In the genomic region with DNA sequence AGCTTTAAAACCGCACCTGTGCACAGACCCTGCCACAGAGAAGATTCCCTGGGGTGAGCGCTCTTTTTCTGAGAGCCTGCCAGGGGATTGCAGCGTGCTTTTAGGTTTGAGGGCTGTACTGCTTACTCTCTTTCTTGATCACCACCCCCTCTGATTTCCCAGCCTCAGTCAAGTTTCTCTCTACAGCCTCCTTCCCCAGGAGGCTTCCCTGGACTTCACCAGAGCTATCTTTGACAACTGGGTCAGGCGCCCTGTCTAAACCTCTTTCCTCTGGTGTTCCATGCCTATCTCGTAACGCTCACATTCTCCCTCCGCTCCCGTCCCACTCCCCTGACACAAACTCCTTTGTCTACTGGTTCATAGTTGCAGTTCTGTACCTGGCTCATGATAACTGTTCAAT, we compare ENCODE assay signal across 22 mouse cellular contexts. TPM values are rescaled to one million over a fixed set of nuclear protein-coding genes. Genes with fewer than 3 reads are reported as not detected.
DNase-seq lines count a peak whose midpoint lies in the region; ATAC-seq lines count a peak whose summit lies in the region.
"Had no signal": no experiment of that assay in that cellular context is flagged by ENCODE, and none has a peak within 500 bp of the region (broad histone marks: within the 10 kb centered on the region; RNA-seq: fewer than 3 reads in every experiment).

No protein-coding gene starts in this region.

- peak; percentile 74 for DNase-seq in heart, adult 11 months
- DNase-seq in urinary bladder, postnatal 10 days (ENCODE audit: low spot score) = peak; percentile 5
- DNase-seq in urinary bladder, adult 2 months (ENCODE audit: low spot score) = no peak
- DNase-seq in thymus, postnatal 0 days (ENCODE audit: low spot score) = no peak
- DNase-seq: adrenal gland, adult 8-10 months; adrenal gland, postnatal 14 days; adrenal gland, postnatal 36 days; cerebellum, adult 11-12 months; cerebellum, adult 2 months; cerebellum, adult 9-10 months; cerebellum, postnatal 10 days; cerebellum, postnatal 25 days had no signal

- H3K9ac ChIP-seq in heart, embryonic 12.5 days = no peak overlapping the region
- H3K9ac ChIP-seq: embryonic facial prominence, embryonic 12.5 days; forebrain, embryonic 12.5 days had no signal

- 44% methylated on average over 8 of the region's 8 CpGs for WGBS in heart, embryonic 12.5 days

- no peaks in the 10 kb centered on the region for H3K27me3 ChIP-seq in heart, embryonic 12.5 days (replicated peaks)
- H3K27me3 ChIP-seq: embryonic facial prominence, embryonic 12.5 days had no signal

- H3K4me1 ChIP-seq in heart, embryonic 12.5 days (replicated peaks) = peaks cover 13% of the 10 kb centered on the region; the same call in 1 of the 2 replicates
- H3K4me1 ChIP-seq: forebrain, embryonic 12.5 days had no signal

- no peak overlapping the region for H3K4me3 ChIP-seq in heart, embryonic 12.5 days
- H3K4me3 ChIP-seq: embryonic facial prominence, embryonic 10.5 days; embryonic facial prominence, embryonic 12.5 days; forebrain, embryonic 12.5 days had no signal

- H3K9me3 ChIP-seq in heart, embryonic 12.5 days (replicated peaks) = no peaks in the 10 kb centered on the region
- H3K9me3 ChIP-seq: embryonic facial prominence, embryonic 10.5 days; embryonic facial prominence, embryonic 12.5 days; forebrain, embryonic 12.5 days had no signal

- H3K36me3 ChIP-seq in heart, embryonic 12.5 days = no peaks in the 10 kb centered on the region
- H3K36me3 ChIP-seq: embryonic facial prominence, embryonic 10.5 days; embryonic facial prominence, embryonic 12.5 days; forebrain, embryonic 12.5 days; G1E had no signal

- ATAC-seq in heart, embryonic 12.5 days (ENCODE audit: insufficient number of reproducible peaks, low FRiP score) = no peak
- ATAC-seq: activated CD4-positive, CD25-positive, alpha-beta regulatory T cell, adult 4 months; forebrain, embryonic 14.5 days; forebrain, embryonic 16.5 days; Patski had no signal

- H3K4me2 ChIP-seq in heart, embryonic 12.5 days = no peak overlapping the region
- H3K4me2 ChIP-seq: embryonic facial prominence, embryonic 12.5 days; forebrain, embryonic 12.5 days had no signal

- no peak overlapping the region for H3K27ac ChIP-seq in heart, embryonic 12.5 days (ENCODE audit: poor library complexity, severe bottlenecking)
- H3K27ac ChIP-seq: embryonic facial prominence, embryonic 10.5 days; embryonic facial prominence, embryonic 12.5 days; forebrain, embryonic 12.5 days had no signal

RNA-seq across cellular contexts. Expression of a gene that starts 5.1 kb away (rescaled TPM):
- 24.0 and 25.4 TPM in 2 replicates for polyA plus RNA-seq in heart, embryonic 12.5 days (2016; fragmentation: Nextera tagmentation; extraction: Ambion mirVana)
- 21.2 and 21.9 TPM in 2 replicates for polyA plus RNA-seq in urinary bladder, adult 2 months (2012; rRNA removed)
- 0.83 and 0.90 TPM in 2 replicates for polyA plus RNA-seq in thymus, postnatal 0 days (2015; fragmentation: Nextera tagmentation; extraction: Ambion mirVana)
- polyA plus RNA-seq: activated CD4-positive, CD25-positive, alpha-beta regulatory T cell, adult 4 months; G1E had no signal

RNA-seq across cellular contexts. Expression of a gene that starts 45.6 kb away (rescaled TPM):
- not detected in 2 replicates for polyA plus RNA-seq in heart, embryonic 12.5 days (2016; fragmentation: Nextera tagmentation; extraction: Ambion mirVana)
- polyA plus RNA-seq in urinary bladder, adult 2 months (2012; rRNA removed) = not detected in 2 replicates
- polyA plus RNA-seq in thymus, postnatal 0 days (2015; fragmentation: Nextera tagmentation; extraction: Ambion mirVana) = 0.38 and 0.49 TPM in 2 replicates
- polyA plus RNA-seq: C2C12; cerebellum, adult 2 months; embryonic facial prominence, embryonic 10.5 days; embryonic facial prominence, embryonic 12.5 days; forebrain, embryonic 12.5 days; forebrain, embryonic 14.5 days; forebrain, embryonic 16.5 days; G1E; Patski had no signal

Comparison
In these comparisons a context has a peak if more than half of its experiments do, and no peak if none do; other contexts are left out.
1. DNase-seq: peak in heart, adult 11 months (single experiment) and urinary bladder, postnatal 10 days (single experiment); none in urinary bladder, adult 2 months (single experiment) and thymus, postnatal 0 days (single experiment).
2. RNA of a gene that starts 5.1 kb away (polyA plus RNA-seq): 24.0 to 25.4 TPM in heart, embryonic 12.5 days and 21.2 to 21.9 TPM in urinary bladder, adult 2 months; 0.83 to 0.90 TPM in thymus, postnatal 0 days; every median in the first group is over 10 times any median in the second.